Mouse (Mus musculus) heart, embryonic 14.5 days (tissue): ENCODE measurements around the gene Gm5580. TPM values are rescaled to one million over a fixed set of nuclear protein-coding genes. Genes with fewer than 3 reads are reported as not detected.
"Not testable (repeated sequence)": the region's sequence is repeated elsewhere in the genome, so short reads cannot be mapped to it uniquely, and the experiment has no call there.

Source experiments
- ATAC-seq: fragments of 200-750 bp; cut with Nextera tagmentation; 2 replicates; pipeline ENCODE4 v1.8.0; 2017; ENCODE audit warnings: low read depth, moderate TSS enrichment; ENCODE audit not compliant: insufficient number of reproducible peaks, insufficient read depth, low FRiP score
- H3K27ac ChIP-seq, 2 experiments: fragments of 200-500 bp in 1 of 2; fragments of 300-500 bp in 1 of 2; sonication (generic) in 1 of 2; replicated peaks in 1 of 2; 2 replicates each; pipeline ENCODE4 v1.5.1; 2012 to 2014; ENCODE audit warnings: low read depth in 2 of 2, low read length in 2 of 2, control low read depth in 1 of 2, mild to moderate bottlenecking in 1 of 2, mixed read lengths in 1 of 2; ENCODE audit not compliant: control insufficient read depth in 1 of 2, insufficient read depth in 1 of 2
- H3K27me3 ChIP-seq: fragments of 300-500 bp; sonication (generic); 2 replicates; pipeline ENCODE4 v1.6.1; 2014; ENCODE audit warnings: mild to moderate bottlenecking, low read length, control low read depth; ENCODE audit not compliant: control insufficient read depth, insufficient read depth
- H3K36me3 ChIP-seq: fragments of 300-500 bp; sonication (generic); 2 replicates; pipeline ENCODE4 v1.6.1; 2014; ENCODE audit warnings: mild to moderate bottlenecking, control low read depth, low read length, mixed read lengths; ENCODE audit not compliant: control insufficient read depth, insufficient read depth
- H3K4me1 ChIP-seq, 2 experiments: fragments of 200-500 bp in 1 of 2; fragments of 300-500 bp in 1 of 2; sonication (generic) in 1 of 2; 2 replicates each; pipeline ENCODE4 v1.6.1; 2012 to 2014; ENCODE audit warnings: low read length in 2 of 2, control low read depth in 1 of 2, mixed read lengths in 1 of 2; ENCODE audit not compliant: control insufficient read depth in 2 of 2, insufficient read depth in 2 of 2
- H3K4me2 ChIP-seq: fragments of 300-500 bp; sonication (generic); 2 replicates; pipeline ENCODE4 v1.6.1; 2014; ENCODE audit warnings: mild to moderate bottlenecking, low read length
- H3K4me3 ChIP-seq, 2 experiments: fragments of 200-500 bp in 1 of 2; fragments of 300-500 bp in 1 of 2; sonication (generic) in 1 of 2; 2 replicates each; pipeline ENCODE4 v1.5.1; 2012 to 2014; ENCODE audit warnings: low read length in 2 of 2, mild to moderate bottlenecking in 2 of 2, control low read depth in 1 of 2, low read depth in 1 of 2, moderate library complexity in 1 of 2; ENCODE audit not compliant: control insufficient read depth in 1 of 2, insufficient read depth in 1 of 2
- H3K9ac ChIP-seq: fragments of 300-500 bp; sonication (generic); 2 replicates; pipeline ENCODE4 v1.6.1; 2014; ENCODE audit warnings: mild to moderate bottlenecking, low read length
- H3K9me3 ChIP-seq: fragments of 300-500 bp; sonication (generic); 2 replicates; pipeline ENCODE4 v1.6.1; 2016; ENCODE audit warnings: low read length, control low read depth; ENCODE audit not compliant: control insufficient read depth
- WGBS: fragments of 180-500 bp; shearing (Covaris S2); extraction: QIAGEN DNeasy Blood & Tissue Kit; methylation state at CpG from one replicate; pipeline ENCODE4 v1.1.7; 2014; 5-methylcytosine and 5-hydroxymethylcytosine counted together
- polyA plus RNA-seq: library from polyadenylated mRNA; unstranded; fragments of >200 nt; fragmentation: Nextera tagmentation; extraction: Ambion mirVana; gene quantifications from 2 replicates; pipeline ENCODE4 v1.2.1, GENCODE M21; 2014

Gm5580 gene
- polyA plus RNA-seq = 0.28 and 0.32 TPM in 2 replicates

DNA sequence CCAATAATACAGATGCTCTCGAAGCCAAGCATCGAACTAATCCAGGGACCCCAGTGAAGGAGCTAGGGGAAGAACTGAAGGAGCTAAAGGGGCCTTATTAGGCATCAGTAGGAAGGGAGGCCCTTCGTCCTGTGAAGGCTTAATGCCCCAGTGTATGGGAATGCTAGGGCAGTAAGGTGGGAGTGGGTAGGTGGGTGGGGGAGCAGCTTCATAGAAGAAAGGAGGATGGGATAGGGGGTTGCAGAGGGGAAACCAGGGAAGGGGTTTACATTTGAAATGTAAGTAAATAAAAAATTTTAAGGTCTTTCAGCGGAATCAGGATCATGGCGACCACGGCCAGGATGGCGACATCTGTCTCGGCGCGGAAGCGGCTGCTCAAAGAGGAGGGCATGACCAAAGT is at the start of gene Gm5580:
Gene Gm5580 (plus strand): TSS at position 301 of the 400 bp plus-strand sequence.
- H3K4me3 ChIP-seq, H3K4me1 ChIP-seq, H3K27me3 ChIP-seq, H3K9ac ChIP-seq, ATAC-seq, H3K27ac ChIP-seq, H3K4me2 ChIP-seq, H3K9me3 ChIP-seq, H3K36me3 ChIP-seq: not testable (repeated sequence)
- 88% methylated on average over 11 of the region's 11 CpGs for WGBS

DNA sequence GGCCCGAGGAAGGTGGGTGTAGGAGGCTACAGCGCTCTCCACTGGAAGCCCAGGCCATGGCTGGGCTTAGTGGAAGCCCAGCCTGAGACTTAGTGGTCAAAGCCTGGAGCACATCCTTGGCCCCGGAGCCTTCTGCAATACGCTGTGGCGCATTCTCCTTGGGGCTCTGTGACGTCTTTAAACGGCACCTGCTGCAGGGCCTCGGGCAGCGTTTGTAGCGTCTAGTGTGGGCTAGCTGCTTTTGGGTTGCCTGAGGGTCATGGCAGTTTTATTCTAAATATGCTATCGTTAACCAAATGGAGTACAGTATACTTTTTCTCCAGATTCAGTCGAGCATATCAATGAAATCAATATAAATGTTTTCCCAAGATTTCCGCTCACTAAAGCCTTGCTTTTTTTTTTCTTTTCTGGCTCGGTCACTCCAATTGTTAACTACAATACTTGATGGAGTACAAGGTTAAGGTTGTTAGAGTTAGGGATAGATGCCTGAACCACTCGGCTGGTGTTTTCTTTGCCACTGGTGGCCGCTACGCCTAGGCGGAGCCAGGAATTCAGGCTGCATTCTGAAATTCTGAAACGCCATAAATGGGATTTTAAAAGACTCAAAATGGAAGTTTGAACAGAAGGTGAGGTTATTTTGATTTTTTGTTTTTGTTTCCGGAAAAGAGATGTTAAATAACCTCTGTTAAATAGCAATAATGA is 44.5 kb upstream of the Gm5580 start, which contains the start of gene Olfr212:
Gene Olfr212 (plus strand): TSS at position 215 of the 702 bp plus-strand sequence.
- not testable (repeated sequence) for H3K27ac ChIP-seq, ATAC-seq, H3K4me1 ChIP-seq, H3K36me3 ChIP-seq, H3K4me2 ChIP-seq, H3K9ac ChIP-seq, H3K27me3 ChIP-seq, H3K4me3 ChIP-seq
- 86% methylated on average over 19 of the region's 20 CpGs for WGBS
- H3K9me3 ChIP-seq = peaks cover 13% of the 10 kb centered on the region

DNA sequence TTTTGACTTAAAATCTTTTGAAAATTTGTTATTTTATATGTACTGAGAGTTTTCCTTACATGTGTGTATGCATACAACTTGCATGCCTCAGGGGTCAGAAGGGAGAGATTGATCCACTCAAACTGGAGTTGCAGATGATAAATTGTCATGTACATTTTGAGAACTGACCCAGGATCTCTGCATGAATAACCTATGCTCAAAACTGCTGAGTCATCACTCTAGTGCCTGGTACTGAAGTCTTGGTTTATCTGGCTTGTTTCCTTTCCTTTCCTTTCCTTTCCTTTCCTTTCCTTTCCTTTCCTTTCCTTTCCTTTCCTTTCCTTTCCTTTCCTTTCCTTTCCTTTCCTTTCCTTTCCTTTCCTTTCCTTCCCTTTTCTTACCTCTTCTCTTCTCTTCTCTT is 36.1 kb upstream of the Gm5580 start:
- no peaks in the 10 kb centered on the region for H3K27me3 ChIP-seq
- no peak for ATAC-seq
- no peaks in the 10 kb centered on the region for H3K36me3 ChIP-seq
- no peak overlapping the region for H3K4me3 ChIP-seq
- H3K4me2 ChIP-seq = no peak overlapping the region
- no peaks in the 10 kb centered on the region for H3K4me1 ChIP-seq
- H3K9ac ChIP-seq = no peak overlapping the region
- H3K27ac ChIP-seq = no peak overlapping the region
- no peaks in the 10 kb centered on the region for H3K9me3 ChIP-seq

DNA sequence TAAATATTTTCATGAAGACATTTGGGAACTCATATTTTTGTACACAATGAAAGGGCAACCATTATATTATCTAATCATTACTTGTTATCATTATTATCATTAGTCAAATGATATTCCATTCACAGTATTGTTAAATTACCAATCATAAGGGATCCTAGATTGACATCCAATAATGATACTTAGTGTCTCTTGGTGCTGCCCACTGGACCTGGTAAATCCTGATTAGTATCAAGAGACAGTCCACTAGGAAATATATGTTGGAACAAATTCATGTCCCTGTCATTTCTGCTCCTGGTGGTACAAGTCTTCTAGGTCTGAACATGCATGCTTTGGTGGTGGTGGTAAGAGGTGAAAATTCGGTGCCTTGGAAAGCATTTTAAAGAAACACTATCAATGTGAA is 12.8 kb upstream of the Gm5580 start, which contains the start of gene Olfr213:
Gene Olfr213 (plus strand): TSS at position 301 of the 400 bp plus-strand sequence.
- H3K27ac ChIP-seq = no peak within 1 kb of the TSS
- WGBS = 81% methylated on average over 1 of the region's 1 CpGs

DNA sequence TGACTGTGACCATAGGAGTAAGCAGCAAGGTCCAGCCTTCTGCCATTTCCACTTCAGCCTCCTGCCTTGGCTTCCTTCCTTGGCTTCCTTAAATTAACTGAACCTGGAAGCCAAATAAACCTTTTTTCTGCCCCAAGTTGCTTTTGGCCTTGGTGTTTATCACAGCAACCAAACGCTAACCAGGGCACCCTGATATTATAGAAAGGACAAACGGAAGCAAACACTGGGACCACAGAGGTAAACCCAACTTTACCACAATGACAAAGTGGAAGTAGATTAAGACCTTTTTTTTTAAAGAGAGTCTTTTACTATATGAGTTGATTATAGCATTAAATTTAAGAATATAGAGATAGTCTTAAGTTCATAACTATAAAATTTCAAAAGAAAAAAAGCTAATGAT is 8.4 kb upstream of the Gm5580 start:
- no peak overlapping the region for H3K4me3 ChIP-seq

More for the DNA sequence above, 12.8 kb upstream of the Gm5580 start, which contains the start of gene Olfr213:
- H3K4me2 ChIP-seq = no peak within 1 kb of the TSS
- H3K4me3 ChIP-seq = no peak within 1 kb of the TSS
- no peaks in the 10 kb centered on the region for H3K36me3 ChIP-seq
- ATAC-seq = no peak
- no peak within 1 kb of the TSS for H3K9ac ChIP-seq
- no peaks in the 10 kb centered on the region for H3K4me1 ChIP-seq
- H3K27me3 ChIP-seq = no peaks in the 10 kb centered on the region
- H3K9me3 ChIP-seq = no peaks in the 10 kb centered on the region

DNA sequence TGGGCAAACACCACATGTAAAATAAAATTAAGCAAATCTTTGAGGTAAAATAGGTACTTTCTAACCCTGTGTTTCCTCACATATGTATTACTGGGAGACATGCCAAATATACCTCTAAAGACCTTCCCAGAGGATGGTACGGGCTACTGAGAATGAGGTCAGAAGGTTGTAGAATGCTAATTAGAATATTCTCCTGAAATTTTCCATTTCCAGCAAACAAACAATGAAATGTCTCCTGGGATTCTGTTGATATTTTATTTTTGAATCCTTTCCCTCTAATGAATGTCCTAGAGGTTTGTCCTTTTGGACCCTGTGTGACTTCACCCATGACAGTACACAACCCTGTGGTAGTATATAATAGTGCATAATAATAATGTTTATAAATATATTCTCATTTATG is 3.0 kb downstream of the Gm5580 start, which contains the start of gene Olfr214:
Gene Olfr214 (plus strand): TSS at position 301 of the 400 bp plus-strand sequence.
- Histone ChIP-seq H3K4me2 (no peak within 1 kb of the TSS), H3K9me3 (no peaks in the 10 kb centered on the region), H3K36me3 (no peaks in the 10 kb centered on the region), H3K4me3 (no peak within 1 kb of the TSS), H3K27me3 (no peaks in the 10 kb centered on the region), H3K9ac (no peak within 1 kb of the TSS), H3K4me1 (no peaks in the 10 kb centered on the region), H3K27ac (no peak within 1 kb of the TSS)
- WGBS = 72% methylated on average over 1 of the region's 1 CpGs
- no peak for ATAC-seq

More for the DNA sequence above, 8.4 kb upstream of the Gm5580 start:
- Histone ChIP-seq H3K9ac (no peak overlapping the region), H3K27ac (no peak overlapping the region), H3K9me3 (no peaks in the 10 kb centered on the region), H3K27me3 (peaks cover 3% of the 10 kb centered on the region; the same call in 1 of the 2 replicates), H3K4me1 (no peaks in the 10 kb centered on the region), H3K36me3 (no peaks in the 10 kb centered on the region), H3K4me2 (no peak overlapping the region)
- no peak for ATAC-seq
- 80% methylated on average over 2 of the region's 2 CpGs for WGBS

DNA sequence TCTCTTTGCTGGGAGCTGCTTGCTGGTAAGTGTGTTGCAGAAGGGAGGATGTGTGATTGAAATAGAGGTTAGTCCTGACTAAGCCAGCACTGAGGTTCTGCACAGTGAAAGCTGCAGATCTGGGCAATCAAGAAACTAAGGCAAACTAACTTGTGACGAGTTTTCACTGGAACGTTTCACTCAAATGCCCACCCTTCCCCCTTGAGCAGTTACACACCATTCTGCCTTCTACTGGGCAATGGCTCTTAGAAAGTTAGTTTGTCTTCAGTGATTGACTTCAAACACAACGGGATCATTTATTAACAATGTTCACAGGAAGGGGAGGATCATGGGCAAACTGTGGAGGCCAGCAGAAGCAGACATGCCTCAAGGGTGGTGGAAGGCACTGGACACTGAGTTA is 4.0 kb downstream of the Gm5580 start:
- Histone ChIP-seq H3K9me3 (no peaks in the 10 kb centered on the region), H3K4me2 (no peak overlapping the region), H3K4me1 (no peaks in the 10 kb centered on the region), H3K9ac (no peak overlapping the region), H3K27me3 (no peaks in the 10 kb centered on the region), H3K4me3 (no peak overlapping the region), H3K27ac (no peak overlapping the region), H3K36me3 (no peaks in the 10 kb centered on the region)
- ATAC-seq = no peak
- whole genome bisulfite sequencing = 61% methylated on average over 3 of the region's 3 CpGs

DNA sequence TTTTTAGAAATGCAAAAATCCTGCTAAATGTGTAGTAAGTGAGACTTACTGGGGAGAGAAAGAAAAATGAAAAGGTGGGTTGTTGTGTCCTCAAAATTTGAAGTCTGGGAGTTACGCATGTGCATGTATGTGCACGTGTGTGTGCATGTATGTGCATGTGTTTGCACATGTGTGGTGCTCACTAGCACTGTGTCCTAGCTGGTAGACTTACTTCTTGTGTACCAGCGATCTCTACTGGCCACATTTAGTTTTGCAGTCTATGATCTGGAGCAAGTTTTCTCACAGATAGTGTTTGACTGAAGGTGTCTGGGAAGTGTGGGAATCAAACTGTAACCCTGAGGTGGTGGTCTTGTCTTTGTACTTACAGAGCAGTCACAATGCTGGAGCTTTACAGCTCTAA is 18.9 kb downstream of the Gm5580 start:
- Histone ChIP-seq H3K36me3 (no peaks in the 10 kb centered on the region), H3K9ac (no peak overlapping the region), H3K4me2 (no peak overlapping the region), H3K4me1 (no peaks in the 10 kb centered on the region), H3K4me3 (no peak overlapping the region), H3K27ac (no peak overlapping the region), H3K27me3 (no peaks in the 10 kb centered on the region), H3K9me3 (no peaks in the 10 kb centered on the region)
- no peak for ATAC-seq
- WGBS = 27% methylated on average over 3 of the region's 3 CpGs
